Comparison of ENCODE assay signal across 8 mouse cellular contexts in genomic region chr17:66446196-66447006, GRCm38 (mm10). TPM values are rescaled to one million over a fixed set of nuclear protein-coding genes. Genes with fewer than 3 reads are reported as not detected.
DNase-seq lines count a peak whose midpoint lies in the region; ATAC-seq and TF ChIP-seq lines count a peak whose summit lies in the region.
"Had no signal": no experiment of that assay in that cellular context is flagged by ENCODE, and none has a peak within 500 bp of the region (broad histone marks: within the 10 kb centered on the region; RNA-seq: fewer than 3 reads in every experiment).

No protein-coding gene starts in this region.

- no peak for TF ChIP-seq CTCF in lung, postnatal 0 days (IDR thresholded peaks at IDR 0.05)

- peak overlapping the region; percentile 97 for H3K4me2 ChIP-seq in lung, postnatal 0 days (replicated peaks; ENCODE audit: low read depth, low read length)
- peak overlapping the region; percentile 84 for H3K4me2 ChIP-seq in forebrain, embryonic 11.5 days (ENCODE audit: low read depth, low read length, severe bottlenecking)

- H3K4me3 ChIP-seq in lung, postnatal 0 days (ENCODE audit: low read depth, low read length) = 0 out of 2 replicates have a peak overlapping the region, but pooled peaks have one; percentile 5
- H3K4me3 ChIP-seq in forebrain, embryonic 11.5 days (ENCODE audit: low read depth, low read length) = peak overlapping the region; percentile 93
- peak overlapping the region; percentile 98 for H3K4me3 ChIP-seq in midbrain, embryonic 10.5 days

- no peak for TF ChIP-seq EP300 in lung, postnatal 0 days (IDR thresholded peaks at IDR 0.05)

- H3K4me1 ChIP-seq in lung, postnatal 0 days (ENCODE audit: insufficient read depth, low read depth, low read length) = 0 out of 2 replicates have a peak, but pooled peaks cover 8% of the 10 kb centered on the region
- peaks cover 25% of the 10 kb centered on the region for H3K4me1 ChIP-seq in forebrain, embryonic 11.5 days (replicated peaks; ENCODE audit: control insufficient read depth, insufficient read depth, low read length)
- H3K4me1 ChIP-seq in midbrain, embryonic 10.5 days = peaks cover 87% of the 10 kb centered on the region

- H3K36me3 ChIP-seq in lung, postnatal 0 days (ENCODE audit: insufficient read depth, low read length) = no peaks in the 10 kb centered on the region
- H3K36me3 ChIP-seq in forebrain, embryonic 11.5 days (ENCODE audit: control insufficient read depth, insufficient read depth, low read length) = no peaks in the 10 kb centered on the region
- H3K36me3 ChIP-seq in midbrain, embryonic 10.5 days = peaks cover 4% of the 10 kb centered on the region

- WGBS in lung, postnatal 0 days = 51% methylated on average over 7 of the region's 7 CpGs
- WGBS in forebrain, embryonic 11.5 days = 17% methylated on average over 7 of the region's 7 CpGs
- 10% methylated on average over 7 of the region's 7 CpGs for WGBS in midbrain, embryonic 10.5 days

- no peak overlapping the region for H3K27ac ChIP-seq in lung, postnatal 0 days (ENCODE audit: low read length)
- H3K27ac ChIP-seq in forebrain, embryonic 11.5 days (ENCODE audit: low read depth, low read length) = no peak overlapping the region
- H3K27ac ChIP-seq in midbrain, embryonic 10.5 days (replicated peaks) = peak overlapping the region; percentile 98

- no peak for ATAC-seq in lung, postnatal 0 days
- no peak for ATAC-seq in forebrain, embryonic 11.5 days (replicated peaks; ENCODE audit: low FRiP score)
- no peak for ATAC-seq in megakaryocyte-erythroid progenitor cell, adult 5-6 weeks (replicated peaks; ENCODE audit: low FRiP score, low TSS enrichment, poor library complexity, severe bottlenecking)
- no peak for ATAC-seq in inflammation-experienced regulatory T-cells, adult 6 months

- no peaks in the 10 kb centered on the region for H3K27me3 ChIP-seq in lung, postnatal 0 days (replicated peaks; ENCODE audit: insufficient read depth, low read length)
- H3K27me3 ChIP-seq in forebrain, embryonic 11.5 days (ENCODE audit: control insufficient read depth, insufficient read depth, low read length) = peaks cover 6% of the 10 kb centered on the region; the same call in 1 of the 2 replicates
- peaks cover 6% of the 10 kb centered on the region; the same call in 1 of the 2 replicates for H3K27me3 ChIP-seq in midbrain, embryonic 10.5 days (ENCODE audit: low read depth, poor library complexity, severe bottlenecking)

- 0 out of 2 replicates have a peak overlapping the region, but pooled peaks have one; percentile 29 for H3K9ac ChIP-seq in lung, postnatal 0 days (replicated peaks; ENCODE audit: low read depth)
- peak overlapping the region; percentile 94 for H3K9ac ChIP-seq in forebrain, embryonic 11.5 days (ENCODE audit: low read length)

- no peaks in the 10 kb centered on the region for H3K9me3 ChIP-seq in lung, postnatal 0 days (ENCODE audit: low read length)
- no peaks in the 10 kb centered on the region for H3K9me3 ChIP-seq in forebrain, embryonic 11.5 days (ENCODE audit: control insufficient read depth, low read length)
- no peaks in the 10 kb centered on the region for H3K9me3 ChIP-seq in midbrain, embryonic 10.5 days (replicated peaks)

- no peak for DNase-seq in lung, postnatal 0 days (ENCODE audit: low spot score)
- no peak for DNase-seq in lung, postnatal 4 days
- DNase-seq in forebrain, embryonic 11.5 days (ENCODE audit: low spot score) = no peak
- peak; percentile 50 for DNase-seq in midbrain, embryonic 10.5 days (ENCODE audit: low spot score)
- DNase-seq in layer of hippocampus, adult 9-11 months = no peak
- DNase-seq: adrenal gland, adult 2 months had no signal

RNA-seq across cellular contexts. Expression of gene Mtcl1, which starts 3.1 kb away (rescaled TPM):
- polyA plus RNA-seq in lung, postnatal 0 days (2015; fragmentation: Nextera tagmentation; extraction: Ambion mirVana) = 8.6 and 9.9 TPM in 2 replicates
- 40.0 and 47.3 TPM in 2 replicates for polyA plus RNA-seq in forebrain, embryonic 11.5 days (2014; fragmentation: Nextera tagmentation; extraction: Ambion mirVana)
- polyA plus RNA-seq in midbrain, embryonic 10.5 days (2016; fragmentation: Nextera tagmentation; extraction: Ambion mirVana) = 45.9 and 65.2 TPM in 2 replicates
- total RNA-seq in megakaryocyte-erythroid progenitor cell, adult 5-6 weeks (2014; fragmentation: Nextera tagmentation) = not detected in 2 replicates
- not detected in 2 replicates for total RNA-seq in megakaryocyte-erythroid progenitor cell, adult 5-6 weeks (2017)
- polyA plus RNA-seq in inflammation-experienced regulatory T-cells, adult 6 months (2017; shearing (Covaris generic)) = under 1 TPM in 1 of 3 experiments, not detected in 2; 0.39 TPM

Comparison
In these comparisons a context has a peak if more than half of its experiments do, and no peak if none do; other contexts are left out.
1. H3K4me3 ChIP-seq: peak in every context shown above with its lines; median percentile 98 in midbrain, embryonic 10.5 days; 93 in forebrain, embryonic 11.5 days; 5 in lung, postnatal 0 days.